Mouse (Mus musculus): ENCODE data around the gene Lefty2. TPM values are rescaled to one million over a fixed set of nuclear protein-coding genes. Genes with fewer than 3 reads are reported as not detected.
"Not testable (repeated sequence)": the region's sequence is repeated elsewhere in the genome, so short reads cannot be mapped to it uniquely, and the experiment has no call there.

The Lefty2 gene
- total and polyA plus RNA-seq, 3 experiments = not detected

- H3K79me2 ChIP-seq (ENCODE audit: control insufficient read depth, insufficient read depth, low read length, poor library complexity); H3K4me1 ChIP-seq (ENCODE audit: control insufficient read depth in 1 of 2, insufficient read depth in 2 of 2, low read length in 2 of 2); H3K27me3 ChIP-seq (ENCODE audit: control insufficient read depth in 1 of 2, insufficient read depth in 2 of 2, low read length in 2 of 2); H3K9me3 ChIP-seq (replicated peaks; ENCODE audit: insufficient read depth, low read length); H3K36me3 ChIP-seq (ENCODE audit: control insufficient read depth in 1 of 2, insufficient read depth in 2 of 2, low read length in 2 of 2): not testable (repeated sequence)
- DNase-seq (ENCODE audit: low read depth, low spot score) = peak; percentile 88
- H3K9ac ChIP-seq (ENCODE audit: control insufficient read depth, low read depth, low read length, poor library complexity, severe bottlenecking) = peak overlapping the region; percentile 67
- H3K4me3 ChIP-seq (ENCODE audit: control insufficient read depth in 1 of 2, insufficient read depth in 1 of 2, low read depth in 2 of 2, low read length in 2 of 2) = peak overlapping the region; percentile 64 to 68
- H3K27ac ChIP-seq (ENCODE audit: control insufficient read depth, low read depth, low read length) = peak overlapping the region; percentile 41; the same call in 1 of the 2 replicates
- TF ChIP-seq HCFC1 (IDR thresholded peaks at IDR 0.05; ENCODE audit: low read depth, low read length) (0 out of 2 replicates have a peak, but pooled peaks have one; percentile 32), ELF1 (IDR thresholded peaks at IDR 0.05; ENCODE audit: low read depth, low read length) (0 out of 2 replicates have a peak, but pooled peaks have one; percentile 12), TCF12 (IDR thresholded peaks at IDR 0.05; ENCODE audit: low read depth, low read length) (peak; percentile 47), JUND (IDR thresholded peaks at IDR 0.05; ENCODE audit: low read depth, low read length) (peak; percentile 99), RCOR1 (IDR thresholded peaks at IDR 0.05; ENCODE audit: low read depth, low read length) (0 out of 2 replicates have a peak, but pooled peaks have one; percentile 2), EP300 (IDR thresholded peaks at IDR 0.05; ENCODE audit: low read depth in 1 of 2, low read length in 2 of 2) (0 out of 4 replicates have a peak, but pooled peaks have one; percentile 7 to 18), SIN3A (IDR thresholded peaks at IDR 0.05; ENCODE audit: low read length) (peak; percentile 59), TBP (IDR thresholded peaks at IDR 0.05; ENCODE audit: low read depth, low read length) (0 out of 2 replicates have a peak, but pooled peaks have one; percentile 42), MXI1 (IDR thresholded peaks at IDR 0.05; ENCODE audit: low read depth, low read length) (peak; percentile 63), GATA1 (IDR thresholded peaks at IDR 0.05; ENCODE audit: low read depth, low read length) (peak; percentile 46), NELFE (IDR thresholded peaks at IDR 0.05; ENCODE audit: low read depth, low read length) (peak; percentile 39; the same call in 1 of the 2 replicates), POLR2A (IDR thresholded peaks at IDR 0.05; ENCODE audit: control insufficient read depth in 1 of 2, insufficient read depth in 1 of 2, low read depth in 1 of 2, low read length in 2 of 2, poor library complexity in 1 of 2) (peak in 1 of 2 experiments; percentile 46; a peak in 2 of 4 replicates), MAZ (IDR thresholded peaks at IDR 0.05; ENCODE audit: low read depth, low read length) (peak; percentile 62; the same call in 1 of the 2 replicates), TAL1 (IDR thresholded peaks at IDR 0.05; ENCODE audit: low read length) (0 out of 2 replicates have a peak, but pooled peaks have one; percentile 15), ETS1 (IDR thresholded peaks at IDR 0.05; ENCODE audit: low read depth, low read length) (peak; percentile 57)
Observed at GRCm38 (mm10) chr1:180936610-180937398, 43.9 kb downstream of the Lefty2 start.

GRCm38 (mm10) chr1:180937631-180938030 lies 44.7 kb downstream of the Lefty2 start:
- not testable (repeated sequence) for H3K4me3 ChIP-seq (ENCODE audit: control insufficient read depth in 1 of 2, insufficient read depth in 1 of 2, low read depth in 2 of 2, low read length in 2 of 2); DNase-seq (ENCODE audit: low read depth, low spot score); H3K36me3 ChIP-seq (ENCODE audit: control insufficient read depth in 1 of 2, insufficient read depth in 2 of 2, low read length in 2 of 2); H3K27me3 ChIP-seq (ENCODE audit: control insufficient read depth in 1 of 2, insufficient read depth in 2 of 2, low read length in 2 of 2); H3K9me3 ChIP-seq (replicated peaks; ENCODE audit: insufficient read depth, low read length); H3K27ac ChIP-seq (ENCODE audit: control insufficient read depth, low read depth, low read length); H3K79me2 ChIP-seq (ENCODE audit: control insufficient read depth, insufficient read depth, low read length, poor library complexity); H3K4me1 ChIP-seq (ENCODE audit: control insufficient read depth in 1 of 2, insufficient read depth in 2 of 2, low read length in 2 of 2)
- H3K9ac ChIP-seq (ENCODE audit: control insufficient read depth, low read depth, low read length, poor library complexity, severe bottlenecking) = peak overlapping the region; percentile 63; the same call in 1 of the 2 replicates

All from MEL (cell line).